Mouse (Mus musculus): ENCODE measurements around the gene Rpl7l1.
"Not testable (repeated sequence)": the region's sequence is repeated elsewhere in the genome, so short reads cannot be mapped to it uniquely, and the experiment has no call there.

Rpl7l1 gene

DNA sequence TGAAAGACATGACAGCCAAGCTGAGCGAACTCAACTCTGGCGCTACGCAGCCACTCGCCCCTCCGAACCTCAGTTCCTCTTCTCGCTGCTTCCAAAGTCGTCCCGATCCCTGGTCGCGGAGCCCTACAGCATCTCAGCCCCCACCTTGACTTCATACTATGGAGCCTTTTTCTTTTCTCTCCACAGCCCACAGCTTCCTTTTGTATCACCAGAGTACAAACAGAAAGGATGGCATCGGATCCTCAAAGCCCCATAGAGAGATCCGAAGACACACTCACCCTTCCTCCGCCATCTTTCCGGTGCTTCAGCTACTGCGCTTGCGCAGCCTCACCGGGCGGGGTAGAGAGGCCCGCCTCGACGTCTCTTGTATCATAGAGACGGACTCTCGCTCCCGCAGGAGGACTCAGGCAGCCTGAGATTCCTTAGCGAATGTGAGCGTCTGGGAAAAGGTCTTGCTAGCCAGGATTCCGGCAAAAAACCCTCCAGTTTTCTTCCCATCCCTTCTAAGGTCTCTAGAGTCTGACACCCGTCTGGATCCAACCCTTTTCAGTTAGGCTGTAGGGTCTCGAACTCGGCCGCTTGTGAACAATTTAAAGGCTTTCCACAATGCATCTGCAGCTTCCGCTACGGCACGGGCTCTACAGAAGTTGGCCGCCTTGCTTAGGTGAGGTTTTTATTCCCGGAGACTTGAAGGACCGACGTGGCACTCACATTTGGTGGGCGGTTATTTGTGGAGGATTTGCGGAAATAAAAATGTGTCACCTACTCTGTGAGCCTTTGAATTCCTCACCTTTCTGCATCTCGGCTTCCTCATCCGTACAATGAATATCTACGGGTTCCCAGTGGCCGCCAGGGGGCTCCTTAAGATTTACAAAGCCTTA, at the start of gene Rpl7l1:
Gene Rpl7l1 (minus strand): TSS at position 332 of the 881 bp plus-strand sequence.
- in situ Hi-C loops (cut with MboI): no loop called here

DNA sequence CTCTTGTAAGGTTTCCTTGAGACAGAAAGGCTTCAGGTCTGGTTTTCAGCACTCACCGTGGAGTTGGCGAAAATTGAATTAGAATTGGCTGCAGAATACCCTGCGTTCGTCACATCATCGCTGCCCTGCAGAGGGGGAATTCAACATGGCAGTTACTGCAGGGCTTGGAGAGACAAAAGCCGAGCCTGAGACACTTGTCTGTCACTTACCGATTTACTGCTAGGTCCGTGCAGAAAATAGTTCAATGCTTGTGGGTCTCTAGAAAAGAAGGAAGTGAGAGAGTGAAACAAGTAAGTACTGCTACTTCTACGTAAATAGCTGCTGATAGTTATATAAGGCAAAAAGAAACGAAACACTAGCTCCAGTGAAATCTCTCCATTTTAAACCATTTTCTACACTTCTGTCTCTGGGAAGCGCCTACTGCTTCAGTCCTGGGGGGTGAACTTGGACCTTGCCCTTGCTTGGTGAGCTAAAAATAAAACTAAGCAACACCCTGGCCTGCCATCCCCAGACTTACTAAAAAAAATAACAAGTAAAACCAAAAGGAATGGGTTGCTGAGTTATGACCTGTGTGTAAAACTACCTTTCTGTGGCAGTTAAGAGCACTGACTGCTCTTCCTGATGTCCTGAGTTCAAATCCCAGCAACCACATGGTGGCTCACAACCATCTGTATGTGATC, 47.5 kb upstream of the Rpl7l1 start:
- in situ Hi-C loops (cut with MboI): no loop called here

DNA sequence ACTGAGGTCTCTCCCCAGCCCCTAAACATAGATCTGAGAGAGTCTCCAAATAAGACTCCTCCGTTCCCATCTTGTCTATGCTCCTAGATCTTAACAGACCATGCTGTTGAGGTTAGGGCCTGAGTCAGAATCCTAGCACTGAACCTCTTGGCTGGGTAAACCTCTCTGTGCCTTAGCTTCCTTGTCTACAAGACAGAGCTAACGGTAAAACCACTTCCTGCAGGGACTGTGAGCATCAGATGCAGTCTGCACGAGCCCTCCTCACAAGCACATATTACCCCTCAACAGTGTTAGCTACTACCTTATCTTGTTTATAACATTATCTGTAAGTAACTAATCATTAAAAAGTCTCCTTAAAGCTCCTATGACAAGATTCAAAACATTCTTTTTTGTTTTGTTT, 46.5 kb upstream of the Rpl7l1 start:
- in situ Hi-C loops (cut with MboI): no loop called here

GRCm38 (mm10) chr17:46823091-46823490, 40.6 kb upstream of the Rpl7l1 start:
- in situ Hi-C loops (cut with MboI): no loop called here

- in situ Hi-C loops (cut with MboI): no loop called here
These were observed 38.2 kb upstream of the Rpl7l1 start for GRCm38 (mm10) chr17:46820628-46821027.

DNA sequence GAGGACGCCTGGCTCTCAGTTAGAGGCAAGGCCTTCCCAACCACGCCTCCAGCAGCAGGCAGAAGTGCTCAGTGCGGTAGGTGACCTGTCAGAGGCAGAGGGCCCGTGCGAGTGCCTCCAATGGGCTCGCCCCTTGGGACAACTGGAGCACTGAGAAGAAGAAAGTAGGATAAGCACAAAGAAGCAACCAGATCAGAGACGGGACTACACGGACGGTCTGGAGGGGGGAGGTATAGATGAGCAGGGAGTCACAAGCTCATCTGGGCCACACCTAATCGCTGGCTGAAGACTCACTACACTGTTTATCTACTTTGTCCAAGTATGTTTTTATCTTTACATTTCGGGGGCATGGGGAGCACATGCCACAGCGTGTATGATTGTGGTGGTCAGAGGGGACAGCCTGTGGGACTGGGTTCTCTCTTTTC, 35.3 kb upstream of the Rpl7l1 start:
- in situ Hi-C loops (cut with MboI): no loop called here

GRCm38 (mm10) chr17:46816306-46816705, 33.8 kb upstream of the Rpl7l1 start:
- in situ Hi-C loops (cut with MboI): no loop called here

DNA sequence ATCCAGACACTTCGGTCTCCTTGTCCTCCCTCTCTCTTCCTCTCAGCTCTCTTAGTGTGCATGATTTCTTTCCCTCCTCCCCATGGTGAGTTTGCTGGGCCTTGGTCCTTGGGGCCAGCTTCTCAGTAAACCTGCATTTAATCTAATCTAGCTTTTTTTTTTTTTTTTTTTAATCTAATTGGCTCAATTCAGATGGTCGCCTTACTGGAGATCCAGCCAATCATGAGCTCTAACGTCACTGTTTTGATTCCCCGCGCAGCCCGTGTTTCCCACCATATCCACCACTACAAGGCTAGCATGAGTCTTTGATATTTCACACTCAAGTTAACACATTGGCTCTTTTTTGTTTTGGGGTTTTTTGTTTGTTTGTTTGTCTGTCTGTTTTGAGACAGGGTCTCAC, 32.0 kb upstream of the Rpl7l1 start:
- in situ Hi-C loops (cut with MboI): no loop called here

DNA sequence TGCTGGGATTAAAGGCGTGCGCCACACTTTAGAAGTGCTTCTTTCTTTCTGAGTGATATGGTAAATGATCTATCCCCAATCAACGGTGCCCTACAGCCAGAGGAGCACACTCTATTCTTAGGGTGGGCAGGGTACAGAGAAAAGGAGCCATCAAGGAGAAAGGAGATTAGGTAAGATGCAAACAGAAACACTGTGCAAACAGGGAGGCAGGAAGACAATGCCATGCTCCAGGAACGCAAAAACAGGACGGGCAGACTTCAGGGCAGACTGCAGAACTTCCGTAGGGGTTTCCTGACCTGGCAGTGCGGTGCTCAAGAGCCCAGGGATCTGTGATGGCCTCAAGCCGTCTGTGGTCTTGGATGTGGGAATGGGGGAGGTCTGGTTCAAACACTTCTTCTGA, 31.2 kb upstream of the Rpl7l1 start:
- in situ Hi-C loops (cut with MboI): no loop called here

DNA sequence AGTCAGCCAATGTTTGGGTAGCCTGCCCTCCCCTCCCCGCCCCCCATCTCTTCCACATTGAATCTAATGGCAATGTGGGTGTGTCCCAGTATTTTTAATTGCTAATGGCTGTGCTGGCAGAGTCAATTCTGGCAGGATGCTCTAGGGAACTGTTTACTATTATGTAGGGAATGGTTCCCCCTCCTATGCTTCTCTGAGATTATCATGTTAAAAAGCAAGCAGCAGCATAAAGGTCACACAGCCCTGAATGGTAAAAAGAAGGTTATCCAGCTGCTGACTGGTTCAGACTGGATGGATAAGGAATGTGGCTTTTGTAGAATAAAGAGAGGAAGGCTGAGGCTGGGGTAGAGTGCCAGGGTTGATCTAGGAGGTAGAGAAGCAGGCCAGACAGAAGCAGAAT, 30.0 kb upstream of the Rpl7l1 start:
- in situ Hi-C loops (cut with MboI): no loop called here

DNA sequence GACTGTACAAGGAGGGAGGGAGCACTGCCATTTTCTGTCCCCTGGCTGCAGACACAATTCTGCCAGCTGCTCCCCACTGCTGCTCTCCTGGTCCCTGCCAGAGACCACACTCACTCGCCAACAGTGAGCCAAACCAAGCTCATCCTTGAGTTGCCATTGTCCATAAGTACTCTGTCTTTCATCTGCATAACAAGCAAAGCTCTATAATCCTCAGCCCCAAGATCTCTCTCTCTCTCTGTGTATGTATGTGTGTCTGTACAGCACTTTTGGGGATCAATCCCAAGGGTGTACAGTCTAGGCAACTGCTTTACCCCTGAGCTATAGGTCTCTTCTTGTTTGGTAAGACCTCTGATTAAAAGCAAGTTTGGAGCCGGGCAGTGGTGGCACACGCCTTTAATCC, 28.2 kb upstream of the Rpl7l1 start:
- in situ Hi-C loops (cut with MboI): no loop called here

- in situ Hi-C loops (cut with MboI): no loop called here
These were observed 26.8 kb upstream of the Rpl7l1 start for GRCm38 (mm10) chr17:46809131-46809830.

GRCm38 (mm10) chr17:46808376-46808775, 25.9 kb upstream of the Rpl7l1 start:
- in situ Hi-C loops (cut with MboI): no loop called here

GRCm38 (mm10) chr17:46801761-46802160, 19.3 kb upstream of the Rpl7l1 start:
- in situ Hi-C loops (cut with MboI): no loop called here

DNA sequence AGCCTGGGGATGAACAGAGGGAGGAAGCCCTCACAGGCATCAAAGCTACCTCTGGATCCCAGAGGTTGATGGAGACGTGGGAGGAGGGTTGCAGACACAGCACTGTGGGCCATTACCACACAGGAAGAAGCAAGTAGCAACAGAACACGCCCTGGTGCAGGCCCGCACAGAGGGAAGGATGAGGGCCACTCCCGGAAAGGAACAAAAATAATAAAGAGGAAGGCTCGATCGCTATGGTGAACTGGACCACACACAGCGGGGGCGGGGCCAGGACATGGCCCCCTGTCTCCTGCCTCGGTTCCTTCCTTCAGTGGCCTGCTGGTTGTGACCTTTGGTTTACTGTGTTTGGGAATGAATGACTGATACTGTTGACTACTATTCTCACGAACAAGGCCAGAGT, 17.2 kb upstream of the Rpl7l1 start:
- in situ Hi-C loops (cut with MboI): no loop called here

DNA sequence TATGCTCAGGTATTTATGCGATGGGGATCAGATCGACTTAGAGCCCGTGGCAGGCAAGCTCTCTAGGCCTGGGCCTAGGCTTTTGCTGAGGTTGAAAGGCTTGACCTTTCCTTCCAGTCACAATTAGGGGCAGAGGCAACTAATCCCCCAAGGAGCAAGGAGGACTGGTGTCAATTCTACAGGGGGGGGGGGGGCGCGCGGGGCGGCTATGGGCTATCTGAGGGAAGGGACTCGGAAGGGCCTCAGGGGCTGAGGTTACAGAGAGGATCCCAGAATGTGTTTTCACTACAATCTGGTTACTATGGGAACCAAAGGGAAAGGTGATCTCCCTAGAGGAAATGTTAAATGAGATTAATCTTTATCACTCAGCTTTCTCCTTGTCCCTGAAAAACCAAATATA, 14.9 kb upstream of the Rpl7l1 start:
- in situ Hi-C loops (cut with MboI): no loop called here

DNA sequence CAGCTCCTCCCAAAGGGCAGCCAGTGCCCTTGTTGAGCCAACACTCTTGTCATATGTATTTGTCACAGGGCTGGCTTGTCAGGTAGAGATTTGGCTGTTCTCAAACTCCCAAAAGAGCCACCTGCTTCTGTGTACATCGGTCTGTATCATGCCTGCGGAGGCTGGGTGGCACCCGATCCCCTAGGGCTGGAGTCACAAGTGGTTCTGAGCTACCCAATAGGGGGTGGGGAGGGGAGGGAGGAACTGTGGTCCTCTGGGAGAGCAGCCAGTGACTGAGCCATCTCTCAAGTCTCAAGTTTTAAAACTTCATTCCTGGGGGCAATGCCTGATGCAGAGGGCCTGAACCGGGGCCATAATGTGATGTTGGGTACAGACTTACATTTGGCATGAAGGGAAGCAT, 14.3 kb upstream of the Rpl7l1 start:
- in situ Hi-C loops (cut with MboI): no loop called here

DNA sequence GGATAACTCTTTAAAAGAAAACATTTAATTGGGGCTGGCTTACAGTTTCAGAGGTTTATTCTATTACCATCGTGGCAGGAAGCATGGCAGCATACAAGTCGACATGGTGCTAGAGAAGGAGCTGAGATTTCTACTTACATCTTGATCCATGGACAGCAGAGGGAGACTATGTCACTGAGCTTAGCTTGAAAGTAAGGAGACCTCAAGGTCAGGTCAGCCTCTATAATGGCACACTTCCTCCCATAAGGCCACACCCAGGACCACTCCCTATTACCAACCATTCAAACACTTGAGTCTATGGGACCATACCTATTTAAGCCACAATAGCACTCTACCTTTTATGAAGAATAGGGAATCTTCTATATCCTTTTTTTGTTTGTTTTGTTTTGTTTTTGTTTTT, 10.5 kb upstream of the Rpl7l1 start:
- in situ Hi-C loops (cut with MboI): no loop called here

GRCm38 (mm10) chr17:46787974-46788373, 5.5 kb upstream of the Rpl7l1 start:
- in situ Hi-C loops (cut with MboI): not testable (repeated sequence)

DNA sequence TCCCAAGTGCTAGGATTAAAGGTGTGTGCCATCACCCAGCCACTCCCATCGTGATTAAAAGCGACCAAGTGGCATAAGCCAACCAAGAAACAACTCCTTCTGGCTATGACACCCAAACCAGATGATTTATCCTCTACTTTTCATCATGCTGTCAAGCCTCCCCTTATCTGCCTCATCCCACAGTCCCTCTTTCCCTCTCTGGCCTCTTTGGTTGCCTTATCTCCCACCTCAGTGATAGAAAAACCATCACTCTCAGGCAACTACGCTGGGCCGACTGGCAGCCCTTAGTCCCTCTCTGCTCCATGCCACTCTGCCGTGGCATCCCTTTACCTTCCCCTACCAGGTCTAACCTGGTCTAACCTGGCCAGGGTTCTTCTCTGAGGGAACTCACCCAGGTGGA, 4.5 kb upstream of the Rpl7l1 start:
- in situ Hi-C loops (cut with MboI): no loop called here

DNA sequence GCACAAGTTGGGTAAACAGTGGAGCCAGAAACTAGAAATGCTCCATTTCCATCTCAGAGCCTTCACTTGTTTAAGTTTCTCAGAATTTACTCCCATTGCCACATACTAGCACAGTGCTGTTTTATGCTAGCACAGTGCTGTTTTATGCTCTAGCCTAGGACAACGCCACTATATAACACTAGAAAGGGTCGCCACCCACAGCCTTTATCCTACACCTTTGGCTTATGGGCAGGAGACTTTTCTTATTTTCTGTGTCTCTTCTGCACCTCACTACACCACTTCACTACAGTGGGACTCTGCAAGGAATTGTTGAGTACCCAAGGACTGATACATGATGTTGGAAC, 722 bp upstream of the Rpl7l1 start:
- in situ Hi-C loops (cut with MboI): no loop called here

DNA sequence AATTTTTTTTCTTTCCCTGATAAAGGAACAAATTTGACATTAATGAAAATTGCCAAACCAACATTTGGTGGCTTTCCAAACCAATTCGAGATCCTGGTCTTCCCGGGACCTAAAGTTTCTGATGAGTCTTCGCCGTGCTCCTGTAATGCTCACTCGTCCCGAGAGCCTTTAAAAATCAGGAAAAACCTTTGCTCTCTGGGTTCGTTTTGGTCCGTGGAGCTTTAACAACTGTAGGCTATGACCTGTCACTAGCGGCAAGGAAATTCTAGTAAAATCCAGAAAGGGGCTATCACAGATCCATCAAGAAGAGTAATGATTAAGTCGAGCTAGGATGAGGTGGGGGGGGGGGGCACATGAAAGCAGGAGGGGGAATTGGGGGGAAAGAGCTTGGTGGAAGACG, 596 bp downstream of the Rpl7l1 start:
- in situ Hi-C loops (cut with MboI): no loop called here

GRCm38 (mm10) chr17:46776087-46776486, 6.4 kb downstream of the Rpl7l1 start:
- in situ Hi-C loops (cut with MboI): no loop called here
